7 mouse cellular contexts compared by ENCODE assay signal in genomic region chr1:168709017-168709681, GRCm38 (mm10).
A peak's percentile ranks its signal among the peaks of the same experiment; 100 is the strongest.
DNase-seq lines count a peak whose midpoint lies in the region; ATAC-seq and TF ChIP-seq lines count a peak whose summit lies in the region.

No protein-coding gene starts in this region.

- H3K36me3 ChIP-seq in midbrain, embryonic 10.5 days: no peaks in the 10 kb centered on the region
- no peaks in the 10 kb centered on the region for H3K36me3 ChIP-seq in stomach, postnatal 0 days (ENCODE audit: control insufficient read depth, insufficient read depth, low read length)

- intact Hi-C loops in gastrocnemius, postnatal 14 days (cut with DNase I; ENCODE audit: low total_unique reads): no loop called here

- no peak overlapping the region; the same call in 1 of the 2 replicates for H3K9ac ChIP-seq in stomach, postnatal 0 days (ENCODE audit: low read length)

- H3K4me2 ChIP-seq in stomach, postnatal 0 days (replicated peaks; ENCODE audit: low read depth): peak overlapping the region; percentile 36

- H3K27me3 ChIP-seq in midbrain, embryonic 10.5 days (ENCODE audit: low read depth, poor library complexity, severe bottlenecking): no peaks in the 10 kb centered on the region
- no peaks in the 10 kb centered on the region for H3K27me3 ChIP-seq in stomach, postnatal 0 days (ENCODE audit: control insufficient read depth, insufficient read depth, low read length)

- peaks cover 17% of the 10 kb centered on the region for H3K4me1 ChIP-seq in midbrain, embryonic 10.5 days
- peaks cover 3% of the 10 kb centered on the region; the same call in 1 of the 2 replicates for H3K4me1 ChIP-seq in stomach, postnatal 0 days (replicated peaks; ENCODE audit: control insufficient read depth, insufficient read depth)

- DNase-seq in ZHBTc4 (ENCODE audit: low read depth, low spot score): peak; percentile 5
- peak; percentile 18 to 35 for DNase-seq in cerebellum, postnatal 14 days
- DNase-seq in gastrocnemius, postnatal 14 days: peak; percentile 8
- peak; percentile 20 to 22 for DNase-seq in kidney, adult 8-10 months
- DNase-seq in midbrain, embryonic 10.5 days (ENCODE audit: low spot score): peak; percentile 20
- DNase-seq in stomach, postnatal 0 days (ENCODE audit: low spot score): peak; percentile 44
- DNase-seq in thymus, postnatal 25 days: no peak

- H3K27ac ChIP-seq in midbrain, embryonic 10.5 days (replicated peaks): peak overlapping the region; percentile 71
- peak overlapping the region; percentile 85 for H3K27ac ChIP-seq in stomach, postnatal 0 days (replicated peaks)

- no peak for TF ChIP-seq CTCF in stomach, postnatal 0 days (IDR thresholded peaks at IDR 0.05; ENCODE audit: low read depth)

- peak; percentile 42; the same call in 1 of the 2 replicates for ATAC-seq in stomach, postnatal 0 days (ENCODE audit: low FRiP score, low TSS enrichment)

- 41% methylated on average over 21 of the region's 21 CpGs for WGBS in midbrain, embryonic 10.5 days
- 9% methylated on average over 21 of the region's 21 CpGs for WGBS in stomach, postnatal 0 days

- no peak for TF ChIP-seq EP300 in stomach, postnatal 0 days (optimal IDR thresholded peaks at IDR 0.05)

- H3K9me3 ChIP-seq in midbrain, embryonic 10.5 days (replicated peaks): no peaks in the 10 kb centered on the region
- no peaks in the 10 kb centered on the region for H3K9me3 ChIP-seq in stomach, postnatal 0 days (ENCODE audit: control insufficient read depth, low read length)

- H3K4me3 ChIP-seq in midbrain, embryonic 10.5 days: no peak overlapping the region
- H3K4me3 ChIP-seq in stomach, postnatal 0 days (ENCODE audit: low read depth, low read length): peak overlapping the region; percentile 12; the same call in 1 of the 2 replicates
